Mouse (Mus musculus): ENCODE results near the gene Dmrtc1a. TPM values are rescaled to one million over a fixed set of nuclear protein-coding genes. Genes with fewer than 3 reads are reported as not detected.
A peak's percentile ranks its signal among the peaks of the same experiment; 100 is the strongest.
"Not testable (repeated sequence)": the region's sequence is repeated elsewhere in the genome, so short reads cannot be mapped to it uniquely, and the experiment has no call there.

Gene Dmrtc1a
- polyA plus RNA-seq (2015; fragmentation: Nextera tagmentation; extraction: Ambion mirVana), result not detected in 2 replicates

DNA sequence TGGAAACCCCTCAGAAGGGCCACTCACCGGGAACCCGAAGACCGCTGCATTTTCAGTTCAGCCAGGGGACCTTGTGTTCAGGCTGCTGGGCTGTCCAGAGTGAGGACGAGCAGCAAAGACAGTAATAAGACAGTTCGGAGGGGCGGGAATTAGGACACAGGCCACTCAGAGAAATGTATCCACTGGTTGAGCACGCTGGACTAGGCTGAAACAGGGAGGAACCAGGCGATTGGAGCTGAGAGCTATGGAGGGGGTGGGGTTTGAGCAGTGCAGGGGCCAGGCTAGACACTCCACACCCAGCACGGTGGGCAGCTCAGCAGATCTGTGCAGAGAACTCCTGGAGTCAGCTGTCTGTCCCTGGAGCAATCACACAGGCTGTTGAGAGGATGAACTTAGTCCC, at the start of gene Dmrtc1a, which contains the start of gene 1700011M02Rik:
Gene Dmrtc1a, minus strand, starts transcription at position 101 of the 400 bp plus-strand sequence.
Gene 1700011M02Rik, plus strand, starts transcription at position 319 of the 400 bp plus-strand sequence.
- H3K4me3 ChIP-seq (replicated peaks); H3K9me3 ChIP-seq (replicated peaks); H3K9ac ChIP-seq; DNase-seq; ATAC-seq (ENCODE audit: low read depth); H3K27ac ChIP-seq; H3K4me1 ChIP-seq (replicated peaks); H3K36me3 ChIP-seq; H3K4me2 ChIP-seq; H3K27me3 ChIP-seq: not testable (repeated sequence)
- WGBS (ENCODE audit: insufficient replicate concordance), result 77% methylated on average over 8 of the region's 9 CpGs

DNA sequence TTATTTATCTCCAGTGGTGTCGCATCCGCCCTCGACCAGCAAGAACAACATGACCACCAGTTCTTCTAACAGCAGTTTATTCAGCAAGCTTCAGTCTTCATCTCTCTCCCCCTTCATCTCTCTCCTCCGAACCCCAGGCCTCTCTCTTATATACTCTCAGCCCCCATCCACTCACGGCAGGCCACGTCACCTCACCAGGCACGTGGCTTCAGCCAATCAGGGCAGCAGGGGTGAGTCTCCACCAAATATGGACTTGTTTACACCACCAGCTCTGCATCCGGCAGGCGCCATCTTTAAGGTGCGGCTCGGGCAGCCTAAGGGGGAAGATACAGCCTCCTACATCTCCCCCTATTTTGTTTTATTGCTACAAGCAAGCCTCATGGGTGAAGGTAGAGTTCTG, 41.6 kb upstream of the Dmrtc1a start:
- not testable (repeated sequence) for H3K27ac ChIP-seq; H3K4me1 ChIP-seq (replicated peaks); H3K9ac ChIP-seq; ATAC-seq (ENCODE audit: low read depth); DNase-seq; H3K36me3 ChIP-seq; H3K4me2 ChIP-seq; H3K4me3 ChIP-seq (replicated peaks); H3K9me3 ChIP-seq (replicated peaks); H3K27me3 ChIP-seq
- WGBS (ENCODE audit: insufficient replicate concordance), result 74% methylated on average over 11 of the region's 11 CpGs

DNA sequence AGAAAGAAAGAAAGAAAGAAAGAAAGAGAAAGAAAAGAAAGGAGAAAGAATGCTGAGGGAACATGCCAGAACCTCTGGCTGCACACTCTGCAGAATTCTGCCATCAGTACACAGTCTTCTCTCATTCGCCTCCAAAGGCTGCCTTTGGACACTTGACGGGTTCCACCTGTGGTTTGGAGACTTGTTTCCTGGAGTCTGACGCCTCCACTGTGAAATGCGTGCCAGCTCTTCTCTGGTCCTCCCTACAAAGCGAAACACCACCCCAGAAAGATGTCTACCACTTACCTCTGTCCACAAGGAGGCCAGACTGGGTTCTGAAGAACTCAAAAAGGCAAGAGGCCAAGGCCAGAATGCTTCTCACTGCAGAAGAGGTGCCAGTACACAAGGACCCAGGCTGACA, 28.3 kb upstream of the Dmrtc1a start:
- no peaks in the 10 kb centered on the region for H3K4me1 ChIP-seq (replicated peaks)
- no peak overlapping the region for H3K4me3 ChIP-seq (replicated peaks)
- no peak overlapping the region for H3K27ac ChIP-seq
- H3K36me3 ChIP-seq, result no peaks in the 10 kb centered on the region
- H3K4me2 ChIP-seq, result no peak overlapping the region
- no peak overlapping the region for H3K9ac ChIP-seq
- no peak for ATAC-seq (ENCODE audit: low read depth)
- WGBS (ENCODE audit: insufficient replicate concordance), result 42% methylated on average over 5 of the region's 5 CpGs
- DNase-seq, result no peak
- H3K9me3 ChIP-seq (replicated peaks), result no peaks in the 10 kb centered on the region
- peaks cover 26% of the 10 kb centered on the region for H3K27me3 ChIP-seq

DNA sequence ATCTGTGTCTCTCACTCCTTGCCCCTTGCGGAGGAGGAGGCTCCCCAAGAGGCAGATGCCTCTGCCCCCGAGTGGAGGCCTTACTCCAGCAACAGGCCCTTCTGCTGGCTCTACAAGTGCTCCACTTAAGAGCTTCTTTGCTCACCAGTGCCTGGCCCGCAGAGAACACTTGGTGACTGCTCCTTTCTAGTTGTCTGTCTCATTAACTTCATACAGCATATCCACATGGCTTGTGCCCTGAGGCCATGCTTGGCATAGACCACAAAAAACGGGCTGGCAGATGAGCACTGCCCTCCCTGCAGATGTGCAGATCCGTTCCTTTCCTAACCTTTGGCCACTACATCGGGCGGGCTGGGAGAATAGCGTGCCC, 25.9 kb upstream of the Dmrtc1a start:
- Histone ChIP-seq H3K27me3 (peaks cover 26% of the 10 kb centered on the region), H3K36me3 (no peaks in the 10 kb centered on the region), H3K27ac (no peak overlapping the region), H3K4me2 (peak overlapping the region; percentile 60), H3K9me3 (replicated peaks) (no peaks in the 10 kb centered on the region), H3K4me1 (replicated peaks) (no peaks in the 10 kb centered on the region), H3K9ac (no peak overlapping the region), H3K4me3 (replicated peaks) (no peak overlapping the region)
- DNase-seq, result no peak
- ATAC-seq (ENCODE audit: low read depth), result no peak
- 57% methylated on average over 8 of the region's 8 CpGs for WGBS (ENCODE audit: insufficient replicate concordance)

DNA sequence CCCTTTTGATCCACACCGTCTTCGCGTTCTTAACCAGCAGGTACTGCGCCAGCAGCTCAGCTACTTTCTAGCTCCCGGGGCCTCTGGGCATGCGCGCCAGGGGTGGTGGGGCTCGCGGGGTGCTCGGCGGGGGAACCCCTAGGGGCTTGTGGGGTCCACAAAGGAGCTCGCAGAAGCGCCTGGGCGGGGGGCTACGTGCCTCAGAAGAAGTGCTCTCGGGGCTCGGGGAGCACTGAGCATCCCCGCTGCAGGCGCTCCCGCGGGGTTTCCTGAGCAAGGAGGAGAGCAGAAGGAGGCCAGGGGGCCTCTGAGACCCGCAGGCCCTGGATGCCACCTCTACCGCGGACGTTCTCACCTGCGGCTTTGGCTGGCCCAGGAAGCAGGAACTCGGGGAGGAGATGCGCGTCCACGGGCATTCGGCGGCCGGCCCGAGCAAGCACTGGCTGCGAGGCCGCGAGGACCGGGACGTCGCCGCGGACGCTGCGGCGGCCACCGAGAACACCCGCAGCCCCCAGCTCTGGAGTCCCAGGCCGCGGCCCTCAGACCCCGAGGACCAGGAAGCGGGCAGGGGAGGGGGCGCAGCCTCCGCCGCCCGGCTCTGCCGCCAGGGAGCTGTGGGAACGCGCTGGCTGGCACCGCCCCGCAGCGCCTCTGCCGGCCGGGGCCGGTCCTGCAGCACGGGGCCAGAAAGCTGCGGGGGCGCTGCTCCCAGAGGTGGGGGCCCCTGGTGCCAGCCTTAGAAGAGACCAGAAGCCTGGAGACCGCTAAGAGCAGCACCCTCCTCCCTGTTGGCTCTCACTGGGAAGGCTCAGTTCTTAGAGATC, 25.3 kb upstream of the Dmrtc1a start:
- Histone ChIP-seq H3K4me1 (replicated peaks) (no peaks in the 10 kb centered on the region), H3K4me2 (peak overlapping the region; percentile 60), H3K27me3 (peaks cover 26% of the 10 kb centered on the region), H3K9me3 (replicated peaks) (no peaks in the 10 kb centered on the region), H3K27ac (no peak overlapping the region), H3K36me3 (no peaks in the 10 kb centered on the region), H3K4me3 (replicated peaks) (peak overlapping the region; percentile 44), H3K9ac (no peak overlapping the region)
- 20% methylated on average over 44 of the region's 68 CpGs for WGBS (ENCODE audit: insufficient replicate concordance)
- DNase-seq, result no peak
- no peak for ATAC-seq (ENCODE audit: low read depth)

DNA sequence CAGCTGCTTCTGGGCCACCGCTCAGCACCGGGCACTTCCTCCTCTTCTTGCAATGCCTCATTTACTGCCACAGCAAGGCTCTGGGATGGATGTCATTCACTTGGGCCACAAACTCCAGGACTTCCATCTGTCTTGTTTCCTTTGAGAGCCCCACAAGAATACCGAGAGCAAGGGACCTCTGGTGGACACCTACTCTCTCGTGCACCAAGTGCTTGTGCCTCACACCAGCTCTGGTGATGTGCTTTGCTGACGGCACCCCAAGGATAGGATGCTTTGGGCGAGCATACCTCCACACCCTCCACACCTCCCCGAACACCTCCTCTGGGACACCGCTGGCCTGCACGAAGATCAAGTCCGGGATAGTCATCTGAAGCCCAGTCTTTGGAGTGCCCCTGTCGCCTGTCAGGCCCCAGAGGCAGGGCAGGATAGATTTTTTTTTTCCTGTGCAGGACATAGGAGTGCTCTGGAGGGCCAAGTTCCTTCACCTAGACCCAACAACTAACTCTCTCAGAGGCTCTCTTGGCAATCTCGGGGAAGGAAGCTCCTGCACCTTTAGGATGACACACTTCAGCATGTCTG, 24.6 kb upstream of the Dmrtc1a start:
- H3K36me3 ChIP-seq, result no peaks in the 10 kb centered on the region
- peak overlapping the region; percentile 44; the same call in 1 of the 2 replicates for H3K4me3 ChIP-seq (replicated peaks)
- no peaks in the 10 kb centered on the region for H3K4me1 ChIP-seq (replicated peaks)
- H3K27me3 ChIP-seq, result peaks cover 26% of the 10 kb centered on the region
- peak overlapping the region; percentile 60; the same call in 1 of the 2 replicates for H3K4me2 ChIP-seq
- WGBS (ENCODE audit: insufficient replicate concordance), result 34% methylated on average over 12 of the region's 12 CpGs
- no peak for DNase-seq
- ATAC-seq (ENCODE audit: low read depth), result no peak
- H3K9me3 ChIP-seq (replicated peaks), result no peaks in the 10 kb centered on the region
- no peak overlapping the region for H3K27ac ChIP-seq
- H3K9ac ChIP-seq, result no peak overlapping the region

DNA sequence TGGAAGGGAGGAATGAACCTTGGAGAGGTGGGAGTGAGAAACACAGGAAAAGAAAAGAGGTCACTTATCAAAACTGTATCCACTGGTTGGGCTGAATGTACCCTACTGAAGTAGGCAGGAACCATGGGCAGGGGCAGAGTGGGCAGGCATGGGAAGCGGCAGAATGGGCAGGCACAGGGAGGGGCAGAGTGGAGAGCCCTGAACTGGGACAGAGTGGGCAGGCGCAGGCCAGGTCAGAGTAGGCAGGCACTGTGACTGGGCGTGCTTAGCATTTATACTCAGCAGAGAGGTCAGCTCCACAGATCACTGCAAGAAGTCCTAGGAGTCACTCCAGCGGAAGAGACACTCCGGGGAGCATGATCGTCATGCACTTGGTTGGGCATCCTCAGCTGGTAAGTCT, 19.6 kb upstream of the Dmrtc1a start, which contains the start of gene 1700018G05Rik:
Gene 1700018G05Rik, plus strand, starts transcription at position 301 of the 400 bp plus-strand sequence.
- not testable (repeated sequence) for ATAC-seq (ENCODE audit: low read depth); DNase-seq; H3K4me3 ChIP-seq (replicated peaks); H3K4me2 ChIP-seq; H3K9me3 ChIP-seq (replicated peaks); H3K27ac ChIP-seq; H3K9ac ChIP-seq; H3K4me1 ChIP-seq (replicated peaks); H3K27me3 ChIP-seq; H3K36me3 ChIP-seq
- WGBS (ENCODE audit: insufficient replicate concordance), result 74% methylated on average over 6 of the region's 6 CpGs

DNA sequence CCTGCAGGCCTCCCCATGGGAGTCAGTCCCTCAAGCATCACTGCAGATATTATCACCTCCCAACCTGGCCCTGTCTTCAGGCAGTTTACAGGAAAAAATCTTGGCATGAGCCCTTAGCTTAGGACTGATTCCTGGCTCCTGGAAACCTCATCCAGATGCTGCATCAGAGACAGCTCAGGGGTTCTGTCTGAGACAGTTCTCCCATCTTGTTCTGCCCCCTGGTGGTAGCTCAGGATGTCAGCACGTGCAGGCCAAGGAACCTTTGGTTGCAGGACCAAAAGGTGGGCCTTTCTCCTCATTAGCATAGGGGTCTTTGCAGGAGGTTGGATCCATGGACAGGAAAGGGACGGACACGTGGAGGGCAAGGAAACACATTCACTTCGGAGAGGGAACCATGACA, 18.2 kb upstream of the Dmrtc1a start:
- H3K4me3 ChIP-seq (replicated peaks); DNase-seq; H3K4me2 ChIP-seq; ATAC-seq (ENCODE audit: low read depth); H3K9me3 ChIP-seq (replicated peaks); H3K27me3 ChIP-seq; H3K9ac ChIP-seq; H3K4me1 ChIP-seq (replicated peaks); H3K36me3 ChIP-seq; H3K27ac ChIP-seq: not testable (repeated sequence)
- 8% methylated on average over 4 of the region's 4 CpGs for WGBS (ENCODE audit: insufficient replicate concordance)

DNA sequence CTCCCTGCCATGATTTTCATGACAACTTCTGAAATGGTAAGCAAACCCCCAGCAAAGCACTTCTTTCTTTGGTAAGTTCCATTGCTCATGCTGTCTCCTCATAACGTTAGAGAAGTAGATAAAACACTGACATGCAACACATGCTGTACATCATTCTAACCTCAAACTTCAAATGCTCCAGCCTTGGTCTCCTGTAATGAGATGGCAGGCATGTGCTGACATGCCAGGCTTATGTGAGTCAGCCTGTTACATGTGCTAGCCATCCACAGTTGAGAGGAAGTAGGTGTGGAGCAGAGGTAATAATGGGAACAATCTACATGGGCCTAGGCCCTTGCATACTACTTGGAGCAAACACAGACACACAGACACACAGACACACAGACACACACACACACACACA, 6.3 kb upstream of the Dmrtc1a start:
- H3K4me2 ChIP-seq; H3K27ac ChIP-seq; H3K27me3 ChIP-seq; H3K4me1 ChIP-seq (replicated peaks); H3K9ac ChIP-seq; ATAC-seq (ENCODE audit: low read depth); H3K36me3 ChIP-seq; H3K9me3 ChIP-seq (replicated peaks); DNase-seq; H3K4me3 ChIP-seq (replicated peaks): not testable (repeated sequence)
- 65% methylated on average over 1 of the region's 1 CpGs for WGBS (ENCODE audit: insufficient replicate concordance)

DNA sequence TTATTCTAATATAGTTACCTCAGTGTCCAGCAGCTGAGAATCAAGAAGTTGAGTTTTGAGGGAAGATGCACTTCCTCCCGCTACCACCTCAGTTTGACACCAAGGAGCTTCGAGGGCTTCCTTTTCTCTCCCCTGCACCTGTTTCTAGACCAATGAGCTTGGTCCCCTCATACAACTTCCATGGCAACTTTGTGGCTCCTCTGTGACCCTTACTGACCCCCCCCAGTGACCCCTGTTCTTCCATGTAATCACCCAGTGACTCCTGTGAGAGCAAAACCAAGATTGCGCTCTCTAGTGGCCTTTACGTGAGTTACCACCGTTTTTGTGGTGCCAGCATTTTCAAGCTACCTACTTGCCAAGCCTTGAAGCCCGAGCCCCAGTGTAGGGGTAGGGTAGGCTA, 40.6 kb downstream of the Dmrtc1a start, which contains the start of gene 1700031F05Rik:
Gene 1700031F05Rik, minus strand, starts transcription at position 101 of the 400 bp plus-strand sequence.
- DNase-seq (no peak), ATAC-seq (ENCODE audit: low read depth) (no peak)
- H3K9me3 ChIP-seq (replicated peaks), result no peaks in the 10 kb centered on the region
- H3K4me3 ChIP-seq (replicated peaks), result no peak within 1 kb of the TSS
- WGBS (ENCODE audit: insufficient replicate concordance), result 60% methylated on average over 6 of the region's 6 CpGs
- H3K27ac ChIP-seq, result no peak within 1 kb of the TSS
- no peaks in the 10 kb centered on the region for H3K4me1 ChIP-seq (replicated peaks)
- no peaks in the 10 kb centered on the region for H3K27me3 ChIP-seq
- H3K36me3 ChIP-seq, result no peaks in the 10 kb centered on the region
- no peak within 1 kb of the TSS for H3K9ac ChIP-seq
- no peak within 1 kb of the TSS for H3K4me2 ChIP-seq

DNA sequence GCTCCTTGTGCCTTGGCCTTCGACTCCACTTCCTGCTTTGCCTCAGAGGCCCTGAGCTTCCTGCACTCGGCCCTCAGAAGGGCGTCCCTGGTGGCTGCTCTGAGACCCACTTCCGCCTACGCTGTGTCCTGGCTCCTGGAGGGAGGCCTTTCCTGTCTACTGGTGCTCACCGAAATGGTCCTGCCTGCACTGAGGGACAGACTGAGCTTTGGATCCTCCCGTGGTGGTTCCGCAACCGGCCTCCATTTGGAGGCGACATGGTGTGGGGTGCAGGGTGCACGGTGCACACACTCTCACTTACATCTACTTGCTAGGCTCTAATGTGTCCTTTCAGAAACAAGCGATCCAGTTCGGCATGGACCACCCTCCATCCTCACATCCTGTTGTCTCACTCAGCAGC, 54.0 kb downstream of the Dmrtc1a start, which contains the start of gene Dmrtc1c2:
Gene Dmrtc1c2, minus strand, starts transcription at position 101 of the 400 bp plus-strand sequence.
- 83% methylated on average over 4 of the region's 13 CpGs for WGBS (ENCODE audit: insufficient replicate concordance)
- H3K9me3 ChIP-seq (replicated peaks), result not testable (repeated sequence)

More for the DNA sequence above, 54.0 kb downstream of the Dmrtc1a start, which contains the start of gene Dmrtc1c2:
- not testable (repeated sequence) for H3K36me3 ChIP-seq; DNase-seq; ATAC-seq (ENCODE audit: low read depth); H3K4me2 ChIP-seq; H3K4me1 ChIP-seq (replicated peaks); H3K4me3 ChIP-seq (replicated peaks); H3K27me3 ChIP-seq; H3K9ac ChIP-seq; H3K27ac ChIP-seq
